Mouse (Mus musculus): ENCODE data around the gene Megf6.

The Megf6 gene

DNA sequence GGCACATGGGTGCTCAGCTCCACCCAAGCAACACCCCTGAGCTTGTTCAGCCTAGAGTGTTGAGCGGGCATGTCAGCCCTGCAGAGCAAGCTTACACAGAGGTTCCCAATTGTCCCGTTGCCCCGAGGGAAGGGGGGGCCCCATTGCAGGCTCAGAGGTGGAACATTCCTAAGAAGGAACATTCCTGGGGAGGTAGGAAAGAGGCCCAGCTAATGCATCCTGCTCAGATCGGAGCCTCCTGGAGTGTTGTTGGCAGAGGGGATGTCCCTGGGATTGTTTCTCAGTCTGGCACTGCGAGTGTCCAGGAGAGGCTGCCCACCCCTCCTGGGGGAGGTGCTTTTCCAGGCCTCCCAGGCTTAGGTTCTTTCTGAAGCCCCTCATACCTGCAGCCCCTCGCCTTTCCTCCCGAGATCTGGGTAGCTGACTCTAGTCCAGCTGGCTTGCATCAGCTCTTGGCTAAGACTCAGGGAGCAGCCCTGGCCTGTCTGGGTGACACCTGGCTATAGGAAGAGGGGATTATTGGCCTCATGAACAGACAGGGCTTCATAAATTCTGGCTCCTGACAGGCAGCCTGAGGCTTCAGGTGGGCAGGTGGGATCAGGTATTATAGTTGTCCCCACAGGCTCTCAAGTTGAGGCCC lies 47.3 kb downstream of the Megf6 start:
- peak; percentile 56 for DNase-seq

DNA sequence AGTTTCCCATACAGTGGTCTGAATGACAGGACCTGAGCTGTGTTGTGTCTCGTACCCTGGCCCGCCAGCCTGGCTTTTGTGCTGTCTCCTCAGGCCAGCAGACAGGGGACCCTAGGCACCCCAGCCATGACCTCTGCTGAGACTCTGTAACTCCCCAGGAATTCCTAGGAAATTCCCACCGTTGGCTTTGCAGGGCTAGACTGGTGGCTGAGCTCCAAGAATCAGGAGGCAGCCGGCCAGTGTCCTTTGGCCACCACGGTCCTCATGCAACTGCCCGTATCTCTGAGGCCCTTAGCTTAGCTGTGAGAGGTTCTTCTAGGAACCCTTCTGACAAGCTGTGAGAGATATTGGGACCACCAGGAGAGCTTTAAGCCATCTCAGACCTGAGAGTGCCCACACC lies 52.2 kb downstream of the Megf6 start:
- DNase-seq: no peak

DNA sequence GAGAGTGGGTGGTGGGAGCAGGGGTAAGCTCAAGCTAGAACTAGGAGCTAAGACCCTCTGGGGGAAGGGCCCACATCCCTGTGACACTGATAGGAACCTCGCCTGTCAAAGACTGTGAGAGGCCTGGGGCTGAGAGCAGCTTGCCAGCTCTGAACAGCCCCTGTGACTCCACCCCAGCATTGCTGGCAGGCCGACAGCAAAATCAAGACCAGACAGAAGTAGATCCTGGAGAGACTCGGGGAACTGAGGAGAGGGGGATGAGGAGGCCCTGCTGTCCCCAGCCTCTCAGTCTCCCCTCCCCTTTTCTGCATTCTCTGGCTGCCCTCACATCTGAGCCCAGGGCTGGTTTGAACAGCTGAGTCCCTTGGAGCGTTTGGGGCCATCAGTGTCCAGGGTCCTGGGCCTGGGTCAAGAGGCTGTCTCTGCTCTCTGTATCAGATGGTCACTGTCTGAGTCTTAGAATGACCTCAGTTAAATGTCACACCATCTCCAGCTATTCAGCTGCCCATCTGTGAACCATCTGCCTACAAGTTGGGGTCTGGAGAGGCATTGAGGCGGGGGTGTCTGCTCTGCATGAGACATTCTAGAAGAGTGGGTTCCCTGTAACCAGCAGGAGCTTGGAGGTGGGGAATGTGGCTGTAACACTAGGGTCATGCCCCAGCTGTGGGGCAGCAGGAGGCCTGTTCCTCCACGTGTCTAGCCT lies 53.9 kb downstream of the Megf6 start:
- DNase-seq: no peak

DNA sequence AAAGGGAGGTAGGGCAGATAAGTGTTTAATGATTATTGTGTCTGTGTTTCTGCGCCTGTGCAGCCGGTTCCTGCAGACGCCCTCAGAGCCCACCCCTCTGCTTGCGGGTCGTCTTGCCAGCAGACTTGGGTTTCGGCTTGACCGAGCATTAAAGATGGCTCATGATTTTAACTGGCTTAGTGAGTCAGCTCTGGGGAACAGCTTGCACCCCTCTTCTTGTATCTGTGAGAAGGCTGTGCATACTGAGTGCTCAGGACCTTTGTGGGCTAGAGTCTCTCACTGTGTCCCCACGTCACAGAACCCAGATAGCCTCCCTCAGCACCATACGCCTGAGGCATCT lies 54.4 kb downstream of the Megf6 start:
- DNase-seq: no peak

DNA sequence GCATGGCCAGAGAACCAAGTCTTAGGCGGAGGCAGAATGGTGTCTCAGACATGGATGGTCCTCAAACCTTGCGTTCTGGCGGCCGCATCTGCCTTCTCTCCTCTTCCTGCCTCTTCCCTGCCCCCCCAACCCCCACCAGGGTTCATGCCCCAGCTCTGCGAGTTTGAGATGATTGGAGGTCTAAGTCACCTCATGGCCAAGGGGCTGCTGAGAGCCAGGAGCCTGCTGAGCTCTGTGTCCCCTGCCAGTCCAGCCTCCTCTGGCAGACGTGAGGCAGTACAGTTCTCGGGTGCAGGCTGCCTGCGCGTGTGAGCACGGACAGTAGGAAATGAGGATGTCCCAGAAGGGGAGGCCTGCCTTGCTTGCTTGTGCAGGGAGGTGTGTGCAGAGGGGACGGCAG lies 56.1 kb downstream of the Megf6 start:
- no peak for DNase-seq

DNA sequence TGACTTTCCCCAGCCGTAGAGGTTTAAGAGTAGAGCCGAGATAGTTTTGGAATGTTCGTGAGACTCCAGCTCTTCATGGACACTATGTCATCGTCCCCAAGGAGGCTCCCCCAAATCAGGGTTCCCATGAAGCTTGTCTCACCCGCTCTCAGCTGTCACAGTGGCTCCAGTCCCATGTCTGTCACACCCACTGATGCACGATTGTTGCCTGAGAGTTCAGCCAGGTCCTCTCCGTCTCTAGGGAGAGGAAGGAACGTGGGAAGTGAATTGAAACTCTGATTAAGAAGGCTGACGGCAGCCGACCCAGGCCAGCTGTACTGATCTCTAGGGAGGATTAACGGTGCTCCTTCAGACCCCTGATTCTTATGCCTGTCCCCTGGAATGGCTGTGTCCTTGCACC lies 57.8 kb downstream of the Megf6 start:
- DNase-seq: no peak

DNA sequence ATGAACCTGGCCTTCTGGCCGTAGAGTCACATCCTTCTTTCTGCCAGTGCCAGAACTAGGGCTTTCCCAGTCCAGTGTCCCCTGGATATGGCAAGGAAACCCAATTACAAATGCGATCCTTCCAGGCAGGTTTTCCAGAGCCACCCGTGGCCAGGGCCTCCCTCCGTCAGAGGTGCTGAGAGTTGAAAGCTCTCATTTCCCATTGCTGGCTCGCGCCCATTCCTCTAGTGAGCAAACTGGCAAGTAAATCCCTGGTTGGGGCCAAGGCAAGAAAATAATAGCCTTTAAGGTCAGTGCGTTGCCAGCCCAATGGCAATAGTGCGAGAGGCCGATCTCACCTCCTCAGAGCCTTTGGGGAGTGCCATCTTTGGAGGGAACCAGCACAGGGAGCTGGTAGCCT lies 59.0 kb downstream of the Megf6 start:
- DNase-seq: no peak

DNA sequence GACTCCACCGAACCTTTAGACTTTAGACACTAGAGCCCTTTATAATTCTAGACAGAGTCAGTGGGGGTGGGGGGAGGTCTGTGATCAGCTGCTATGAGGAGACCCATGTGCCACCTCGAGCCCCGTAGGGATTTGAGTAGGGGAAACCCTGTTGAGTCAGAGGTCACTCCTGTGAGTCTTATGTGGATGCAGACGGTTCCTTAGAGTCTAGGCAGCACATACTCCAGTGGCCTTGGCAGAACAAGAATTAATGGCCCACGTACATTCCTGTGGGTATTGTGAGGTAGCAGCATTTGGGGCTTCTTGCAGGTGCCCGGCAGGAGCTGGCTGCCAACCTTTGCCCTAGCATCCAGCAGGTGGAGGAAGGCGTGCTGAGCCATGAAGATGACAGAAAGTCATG lies 60.9 kb downstream of the Megf6 start:
- DNase-seq: no peak

DNA sequence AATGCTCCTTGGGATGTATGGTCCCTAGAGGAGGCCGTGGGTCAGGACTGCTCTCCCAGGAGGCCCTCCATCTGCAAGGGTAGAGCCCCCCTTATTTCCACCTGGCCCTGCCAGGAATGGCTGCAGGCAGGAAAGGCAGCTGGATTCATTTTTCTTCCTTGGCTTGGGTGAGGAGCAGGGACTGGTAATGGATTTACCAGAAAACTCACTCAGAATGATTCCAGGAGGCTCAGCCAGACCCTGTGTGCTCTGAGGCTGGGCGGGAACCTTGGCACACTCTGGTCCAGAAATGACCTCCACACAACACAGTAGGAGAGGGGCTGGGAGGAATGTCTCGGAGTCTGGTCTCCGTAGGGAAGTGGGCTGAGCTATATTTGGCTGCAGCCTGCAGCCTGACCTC lies 61.8 kb downstream of the Megf6 start:
- DNase-seq: no peak

DNA sequence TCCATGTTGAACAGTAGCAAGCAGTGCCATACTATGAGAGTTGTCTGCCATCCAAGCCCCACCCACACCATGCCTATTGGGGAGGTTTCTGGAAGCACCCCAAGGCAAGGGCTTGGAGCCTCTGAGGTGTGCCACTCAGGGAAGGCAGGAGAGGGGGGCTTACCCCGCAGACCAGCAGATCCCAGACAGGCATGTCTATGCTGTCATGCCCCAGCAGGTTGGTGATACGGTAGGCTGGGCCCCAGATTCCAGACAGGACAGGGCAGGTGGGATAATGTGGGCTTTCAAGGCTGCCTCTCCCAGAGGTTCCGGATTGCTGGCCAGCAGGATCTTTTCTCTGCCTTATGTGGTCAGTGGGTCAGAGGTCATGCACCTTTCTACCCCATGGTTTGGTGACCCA lies 65.5 kb downstream of the Megf6 start:
- DNase-seq: no peak

DNA sequence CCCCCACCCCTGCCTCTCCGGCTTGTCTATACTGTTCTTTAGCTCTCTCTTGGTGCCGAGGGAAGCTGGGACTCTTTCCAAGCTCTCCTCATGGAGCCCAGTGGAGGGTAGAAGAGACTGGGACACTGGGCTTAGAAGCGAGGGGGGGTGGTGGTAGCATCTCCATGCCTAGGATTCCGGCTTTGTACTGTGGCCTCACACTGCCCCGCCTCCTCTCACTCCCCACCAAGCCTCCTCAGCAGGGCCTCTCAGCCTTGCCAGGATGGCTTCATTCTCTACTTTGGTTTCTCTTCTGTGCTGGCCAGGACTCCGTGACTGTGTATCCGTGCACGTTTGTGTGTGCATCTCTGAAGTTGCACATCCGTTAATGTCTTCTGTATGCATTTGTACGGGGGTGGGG lies 66.4 kb downstream of the Megf6 start:
- no peak for DNase-seq

DNA sequence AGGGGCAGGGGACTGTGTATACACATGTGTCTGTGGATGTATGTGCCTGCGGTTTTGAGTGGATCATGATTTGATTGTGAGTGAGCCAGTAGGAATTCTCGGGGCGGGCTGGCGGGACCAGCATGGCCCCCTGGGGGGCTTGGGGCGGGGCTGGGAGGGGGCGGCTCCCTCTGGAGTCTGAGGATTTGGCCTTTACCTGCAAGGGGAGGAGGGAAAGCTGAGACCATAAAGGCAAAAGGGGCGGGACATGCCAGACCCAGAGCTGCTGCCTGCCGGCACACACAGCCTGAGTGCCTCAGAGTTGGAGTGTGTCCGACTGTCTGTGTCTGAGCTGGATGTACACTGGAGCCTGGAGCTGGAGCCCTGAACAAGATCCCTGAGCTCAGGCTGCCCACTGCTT lies 66.8 kb downstream of the Megf6 start:
- DNase-seq: no peak

DNA sequence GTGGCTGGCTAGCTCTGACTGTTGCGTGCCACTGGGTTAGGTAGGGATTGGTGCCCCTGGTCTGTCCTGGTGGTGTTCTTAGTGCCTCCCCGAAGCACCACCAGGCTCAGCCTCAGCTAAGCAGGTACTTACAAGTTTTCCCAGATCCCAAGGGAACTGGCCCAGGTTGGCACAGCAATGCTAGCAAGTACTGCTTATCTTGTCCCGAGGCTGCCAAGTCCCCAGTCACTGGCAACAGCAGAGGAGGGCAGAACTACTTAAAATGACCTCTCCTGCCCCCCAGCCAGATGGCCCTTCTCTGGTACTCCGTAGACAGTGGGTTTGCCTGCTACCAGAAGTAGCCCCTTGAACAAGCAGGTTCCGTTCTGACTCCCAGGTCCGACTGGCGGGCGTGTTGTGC lies 68.7 kb downstream of the Megf6 start:
- no peak for DNase-seq

DNA sequence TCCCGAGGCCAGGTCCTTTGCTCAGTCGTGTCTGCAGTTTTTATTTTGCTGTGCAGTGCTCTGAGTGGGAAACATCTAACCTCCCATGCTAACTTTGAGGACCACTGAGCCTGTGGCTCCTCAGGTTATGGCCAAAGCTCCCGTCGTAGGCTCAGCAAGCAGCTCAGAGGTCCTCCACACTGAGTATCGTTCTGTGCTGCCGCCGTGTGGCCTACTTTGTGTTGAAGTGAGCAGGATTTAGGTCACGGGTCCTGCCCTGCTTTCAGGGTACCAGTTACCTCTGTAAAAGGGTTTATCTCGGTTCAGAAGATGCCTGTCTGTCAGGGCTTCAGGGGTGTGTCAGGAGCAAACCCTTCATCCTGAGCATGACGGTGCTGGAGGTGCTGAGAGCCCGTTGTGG lies 70.1 kb downstream of the Megf6 start:
- DNase-seq: no peak

DNA sequence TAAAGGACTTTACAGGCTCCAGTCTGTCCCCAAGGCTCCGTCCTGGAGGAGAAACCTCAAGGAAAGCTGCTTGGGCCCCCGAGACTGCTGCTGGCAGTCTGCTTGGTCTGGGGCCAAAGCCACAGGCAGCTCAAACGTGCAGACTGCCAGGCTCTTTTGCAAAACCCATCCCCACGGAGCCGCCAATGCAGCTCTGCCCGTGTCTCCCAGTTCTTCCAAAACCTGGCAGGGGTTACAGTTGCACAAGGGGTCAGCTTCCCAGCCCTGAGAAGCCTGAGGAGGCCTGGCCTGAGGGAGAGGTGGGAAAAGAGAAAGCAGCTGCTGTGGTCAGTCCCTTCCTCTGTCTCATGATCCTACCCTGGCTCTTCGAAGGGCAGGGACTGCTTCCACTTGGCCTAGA lies 74.8 kb downstream of the Megf6 start:
- DNase-seq: no peak

DNA sequence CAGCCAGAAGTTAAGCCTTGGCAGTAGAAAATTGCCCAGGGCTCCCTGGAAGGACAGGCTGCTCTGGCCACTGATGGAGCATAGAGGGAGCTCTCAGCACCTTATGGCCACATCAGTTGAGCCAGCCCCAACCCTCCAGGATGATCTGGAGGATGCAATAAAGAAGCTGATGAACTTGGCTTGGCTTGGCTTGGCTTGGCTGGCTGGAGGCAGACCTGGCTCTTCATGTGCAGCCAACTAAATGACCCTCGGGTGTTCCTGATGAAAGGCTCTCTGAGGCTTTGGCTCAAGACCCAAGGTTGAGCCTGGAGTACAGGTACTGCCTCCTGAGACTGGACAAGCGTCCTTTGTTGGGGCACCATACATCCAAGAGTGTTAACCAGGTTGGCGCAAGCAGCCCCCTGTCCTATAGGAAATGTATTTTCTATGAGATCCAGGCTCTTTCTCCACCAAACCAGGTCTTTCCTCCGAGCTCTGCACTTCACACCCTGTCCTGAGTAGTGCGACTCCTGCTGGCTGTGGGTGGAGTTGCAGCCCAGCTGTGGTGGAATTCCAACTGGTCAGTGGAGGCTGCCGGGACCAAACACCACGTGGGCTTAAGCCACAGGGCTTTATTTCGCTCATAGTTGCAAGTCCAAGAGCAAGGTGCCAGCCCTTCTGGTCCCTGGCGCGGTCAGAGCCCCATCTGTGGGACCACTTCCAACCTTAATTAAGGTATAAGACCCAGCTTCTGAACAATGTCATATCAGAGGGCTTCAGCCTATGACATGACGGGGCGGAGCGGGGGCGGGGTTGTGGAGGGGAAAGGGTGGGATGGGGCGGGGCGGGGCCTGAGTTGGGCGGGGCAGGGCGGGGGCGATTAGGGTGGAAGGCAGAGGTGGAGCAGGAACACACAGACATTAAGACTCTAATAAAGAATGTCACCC lies 75.8 kb downstream of the Megf6 start:
- peak; percentile 38 for DNase-seq

DNA sequence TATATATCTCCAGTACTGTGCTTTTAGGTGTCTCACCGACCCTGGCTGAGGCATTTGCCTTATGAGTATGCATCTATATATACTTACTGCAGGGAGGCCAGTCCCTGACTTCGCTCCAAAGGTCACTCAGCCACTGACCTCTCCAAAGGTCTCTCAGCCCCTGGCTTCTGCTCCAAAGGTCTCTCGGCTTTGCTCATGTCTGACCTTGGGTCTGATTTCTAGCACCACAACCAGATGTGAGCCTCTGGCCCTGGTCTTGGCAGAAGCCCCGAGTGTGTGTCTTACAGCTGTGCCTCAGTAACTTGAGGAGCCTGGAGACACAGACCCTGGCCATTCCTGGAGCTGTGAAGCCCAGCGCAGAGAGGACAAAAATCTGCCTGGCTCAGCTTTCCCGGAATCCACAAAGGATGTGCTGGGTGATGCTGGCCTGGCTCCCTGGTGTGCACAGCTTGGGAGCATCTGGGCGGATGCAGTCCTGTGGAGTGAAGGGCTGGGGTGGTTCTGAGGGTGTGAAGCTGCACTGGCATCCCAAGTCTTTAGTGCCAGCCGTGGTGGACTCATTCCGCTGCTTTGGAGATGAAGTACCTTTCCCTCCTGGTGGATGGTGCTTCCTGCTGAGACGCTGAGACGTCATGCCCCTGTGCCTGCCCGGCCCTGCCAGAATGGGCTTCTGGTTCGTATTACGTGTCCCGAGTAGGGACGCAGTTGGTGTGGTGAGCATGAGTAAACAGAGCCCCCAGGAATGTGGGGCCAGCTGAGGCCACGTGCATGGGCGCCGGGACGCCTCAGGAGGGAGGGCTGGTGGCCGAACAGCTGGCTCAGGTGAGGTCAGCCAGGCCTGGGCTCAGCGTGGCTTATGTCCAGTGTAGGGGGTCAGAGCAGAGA lies 76.9 kb downstream of the Megf6 start:
- DNase-seq: no peak

DNA sequence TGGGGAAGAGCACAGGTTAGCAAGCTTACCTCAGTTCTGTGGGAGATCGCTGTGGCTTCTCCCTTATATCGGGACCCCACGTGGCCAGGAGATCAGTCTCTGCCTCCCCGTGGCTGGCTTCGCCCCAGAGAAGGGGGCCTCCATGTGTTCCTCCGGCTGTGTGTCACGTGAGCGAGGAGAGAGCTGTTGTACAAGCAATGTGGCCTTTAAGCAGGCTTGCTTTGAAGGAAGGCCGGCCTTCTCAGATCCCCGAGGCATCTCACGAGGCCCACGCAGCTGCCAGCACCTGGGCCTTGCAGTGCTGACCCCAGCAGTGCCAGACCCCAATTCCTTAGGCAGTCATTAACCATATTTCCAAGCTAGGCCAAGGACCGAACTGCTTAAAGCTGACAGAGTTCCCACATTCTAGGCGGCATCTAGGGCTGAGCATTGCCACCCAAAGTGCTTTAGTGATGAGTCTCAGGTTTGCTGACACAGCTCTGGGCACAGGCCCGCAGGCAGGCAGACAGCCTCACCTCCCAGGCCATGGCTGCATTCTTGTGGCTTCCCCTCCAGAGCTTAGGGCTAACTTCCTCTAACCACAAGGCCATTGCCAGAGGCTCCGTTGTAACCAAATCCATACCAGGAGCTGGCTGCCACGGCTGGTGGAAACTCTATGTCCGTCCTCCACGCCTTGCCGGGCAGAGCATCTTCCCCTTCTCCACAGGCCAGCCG lies 77.7 kb downstream of the Megf6 start:
- no peak for DNase-seq

DNA sequence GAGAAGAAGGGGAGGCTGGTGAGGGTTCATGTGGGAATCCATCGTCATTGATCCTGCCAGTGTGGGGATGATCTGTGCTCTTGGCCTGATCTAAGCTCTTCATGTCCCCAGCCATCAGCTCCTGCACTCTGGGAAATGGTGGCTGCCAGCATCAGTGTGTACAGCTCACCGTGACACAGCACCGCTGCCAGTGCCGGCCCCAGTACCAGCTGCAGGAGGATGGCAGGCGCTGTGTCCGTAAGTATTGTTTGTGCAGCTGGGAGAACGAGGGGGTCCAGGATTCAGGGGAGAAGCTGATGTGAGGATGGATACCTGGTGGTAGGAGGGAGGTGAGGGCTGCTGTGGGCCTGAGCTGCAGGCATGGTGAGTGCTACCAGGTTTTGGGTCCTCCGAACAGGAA lies 78.8 kb downstream of the Megf6 start:
- DNase-seq: no peak

DNA sequence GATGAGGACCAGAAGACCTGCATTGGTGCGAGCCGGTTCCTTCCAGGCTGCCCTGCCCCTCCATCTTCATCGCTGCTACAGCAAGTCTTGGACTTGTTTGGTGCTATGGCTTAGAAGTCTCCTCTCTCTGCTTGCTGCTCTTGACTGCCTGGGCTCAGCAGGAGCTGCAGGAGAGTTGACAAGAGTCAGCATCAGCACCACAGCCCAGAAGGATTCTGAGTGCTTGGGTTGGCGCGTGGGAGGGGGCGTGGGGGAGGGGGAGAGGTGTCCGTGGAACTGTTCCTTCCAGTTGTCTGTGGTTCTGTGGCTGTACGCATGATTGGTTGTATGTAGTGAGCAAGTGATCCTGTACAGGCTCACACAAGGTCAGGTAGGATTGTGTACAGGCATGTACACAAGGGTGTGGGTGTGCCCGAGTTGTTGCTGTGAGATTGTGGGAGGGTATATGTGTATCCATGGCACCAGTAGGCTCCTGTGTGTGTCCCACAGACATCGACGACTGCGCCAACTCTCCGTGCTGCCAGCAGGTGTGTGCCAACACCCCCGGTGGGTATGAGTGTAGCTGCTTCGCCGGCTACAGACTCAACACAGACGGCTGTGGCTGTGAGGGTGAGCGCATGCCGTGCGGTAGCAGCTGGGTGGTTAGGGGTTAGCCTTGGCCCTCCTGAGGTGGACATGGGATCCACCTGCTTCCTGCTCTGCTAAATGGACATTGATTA lies 82.2 kb downstream of the Megf6 start:
- DNase-seq: no peak

DNA sequence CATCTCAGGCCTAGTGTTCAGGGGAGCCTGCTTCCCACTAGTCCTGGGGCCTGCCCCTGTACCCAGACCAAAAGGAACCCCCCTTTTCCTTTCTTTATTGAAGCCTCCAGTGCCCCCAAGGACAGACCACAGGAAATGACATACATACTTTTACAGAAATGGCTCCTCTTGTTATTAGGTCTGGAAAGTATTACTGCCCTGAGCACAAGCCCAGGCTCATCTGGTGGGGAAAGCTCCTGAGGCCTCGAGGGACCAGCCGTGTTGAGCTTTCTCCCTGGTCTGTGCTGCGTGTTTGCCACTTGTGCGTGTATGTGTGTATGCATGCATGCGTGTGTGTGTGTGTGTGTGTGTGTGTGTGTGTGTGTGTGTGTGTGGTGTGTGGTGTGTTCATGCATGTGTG lies 90.2 kb downstream of the Megf6 start:
- DNase-seq: no peak

DNA sequence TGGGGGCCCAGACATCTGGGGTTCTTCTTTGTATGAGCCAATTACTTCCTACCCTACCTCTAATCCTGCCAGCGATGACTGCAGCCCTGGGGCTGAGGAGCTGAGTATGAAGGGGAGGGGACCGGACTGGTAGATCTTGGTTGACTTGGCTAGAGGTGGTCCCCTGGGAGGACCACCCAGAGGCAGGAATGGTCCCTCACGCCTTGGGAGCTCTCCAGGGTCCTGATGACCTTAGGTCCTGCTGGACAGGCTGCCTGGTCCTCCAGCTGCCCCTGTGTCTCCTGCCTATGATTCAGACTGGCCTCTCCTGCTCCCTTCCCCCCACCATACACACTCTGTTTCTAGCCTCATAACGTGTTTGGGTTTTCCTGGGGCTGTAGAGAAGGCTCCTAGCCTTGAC lies 91.5 kb downstream of the Megf6 start:
- DNase-seq: no peak

All from cerebellum, adult 11-12 months (tissue).